Mouse (Mus musculus) olfactory bulb, adult 2 months (tissue): ENCODE measurements around the gene Rnf25.

Experiments
- CTCF ChIP-seq: fragments of 200-500 bp; IDR thresholded peaks from 2 replicates; pipeline ENCODE4 v1.5.1; 2012; ENCODE audit warnings: low read depth, mild to moderate bottlenecking, low read length, moderate library complexity; ENCODE audit not compliant: insufficient read depth
- POLR2A ChIP-seq: fragments of 200-500 bp; IDR thresholded peaks from 2 replicates; pipeline ENCODE4 v1.6.1; 2012; ENCODE audit warnings: mild to moderate bottlenecking, low read depth, low read length, moderate library complexity; ENCODE audit not compliant: insufficient read depth

GRCm38 (mm10) chr1:74628001-74628400 lies 26.8 kb upstream of the Rnf25 start:
- TF ChIP-seq POLR2A (no peak), CTCF (no peak)
